ENCODE assay signal across 8 mouse cellular contexts in genomic region chr4:149737383-149738324, GRCm38 (mm10). TPM values are rescaled to one million over a fixed set of nuclear protein-coding genes. Genes with fewer than 3 reads are reported as not detected.
A peak's percentile ranks its signal among the peaks of the same experiment; 100 is the strongest.
DNase-seq lines count a peak whose midpoint lies in the region; ATAC-seq and TF ChIP-seq lines count a peak whose summit lies in the region.

Gene Tmem201 (minus strand): TSS chr4:149738044.

- dilution Hi-C loops in CH12.LX (cut with MboI; ENCODE audit: extremely low pct_ligation_motif_present, extremely low pct_unique_long_range_greater_than_20kb, low sequenced_read_pairs): no loop called here

- peak; percentile 93 for ATAC-seq in forebrain, embryonic 12.5 days (ENCODE audit: low FRiP score)
- peak; percentile 90 for ATAC-seq in heart, postnatal 0 days (ENCODE audit: insufficient read depth, low read depth)
- peak; percentile 92 for ATAC-seq in liver, embryonic 16.5 days (ENCODE audit: low read depth)
- ATAC-seq in neural tube, embryonic 13.5 days (ENCODE audit: low read depth): peak; percentile 91

- H3K9ac ChIP-seq in CH12.LX (ENCODE audit: insufficient read depth, low read depth): peak within 1 kb of the TSS; percentile 87
- H3K9ac ChIP-seq in forebrain, embryonic 12.5 days: peak within 1 kb of the TSS; percentile 83
- H3K9ac ChIP-seq in heart, postnatal 0 days (replicated peaks; ENCODE audit: low read depth, low read length): peak within 1 kb of the TSS; percentile 86
- H3K9ac ChIP-seq in liver, embryonic 16.5 days (ENCODE audit: low read depth, low read length): peak within 1 kb of the TSS; percentile 77
- peak within 1 kb of the TSS; percentile 95 for H3K9ac ChIP-seq in neural tube, embryonic 13.5 days

- peaks cover 8 to 56% of the 10 kb centered on the region in 2 experiments for H3K36me3 ChIP-seq in CH12.LX (replicated peaks in 1 of 2; ENCODE audit: control insufficient read depth in 1 of 2, insufficient read depth in 1 of 2, low read length in 1 of 2)
- peaks cover 3% of the 10 kb centered on the region; the same call in 1 of the 2 replicates for H3K36me3 ChIP-seq in forebrain, embryonic 12.5 days (replicated peaks)
- H3K36me3 ChIP-seq in heart, postnatal 0 days (replicated peaks; ENCODE audit: control insufficient read depth, insufficient read depth, low read length): no peaks in the 10 kb centered on the region
- no peaks in the 10 kb centered on the region for H3K36me3 ChIP-seq in liver, embryonic 16.5 days (ENCODE audit: control insufficient read depth, insufficient read depth)
- H3K36me3 ChIP-seq in neural tube, embryonic 13.5 days: peaks cover 11% of the 10 kb centered on the region
- no peaks in the 10 kb centered on the region for H3K36me3 ChIP-seq in testis, adult 2 months (ENCODE audit: control insufficient read depth, insufficient read depth, low read length)

- under 1% methylated on average over 77 of the region's 97 CpGs for WGBS in forebrain, embryonic 12.5 days
- under 1% methylated on average over 86 of the region's 97 CpGs for WGBS in heart, postnatal 0 days
- under 1% methylated on average over 95 of the region's 97 CpGs for WGBS in liver, embryonic 16.5 days (ENCODE audit: insufficient replicate concordance)
- under 1% methylated on average over 97 of the region's 97 CpGs for WGBS in neural tube, embryonic 13.5 days

- peak within 1 kb of the TSS; percentile 95 to 97 (median 95) for H3K4me3 ChIP-seq in CH12.LX (replicated peaks in 1 of 3; ENCODE audit: low read depth in 2 of 3, low read length in 2 of 3, poor library complexity in 1 of 3)
- H3K4me3 ChIP-seq in forebrain, embryonic 12.5 days (replicated peaks): peak within 1 kb of the TSS; percentile 62
- H3K4me3 ChIP-seq in heart, postnatal 0 days (ENCODE audit: low read depth, low read length): peak within 1 kb of the TSS; percentile 90
- peak within 1 kb of the TSS; percentile 78 for H3K4me3 ChIP-seq in liver, embryonic 16.5 days (ENCODE audit: low read depth, low read length)
- peak within 1 kb of the TSS; percentile 90 for H3K4me3 ChIP-seq in neural tube, embryonic 13.5 days
- peak within 1 kb of the TSS; percentile 92 for H3K4me3 ChIP-seq in testis, adult 2 months (ENCODE audit: control insufficient read depth, low read depth, low read length)

- peaks cover 43% of the 10 kb centered on the region for H3K79me2 ChIP-seq in CH12.LX (replicated peaks; ENCODE audit: control insufficient read depth, extremely low read depth, insufficient read depth, poor library complexity, severe bottlenecking)

- H3K4me1 ChIP-seq in CH12.LX (ENCODE audit: control insufficient read depth in 1 of 2, insufficient read depth in 2 of 2): peaks cover 10 to 44% of the 10 kb centered on the region in 2 experiments
- peaks cover 48% of the 10 kb centered on the region for H3K4me1 ChIP-seq in forebrain, embryonic 12.5 days
- H3K4me1 ChIP-seq in heart, postnatal 0 days (ENCODE audit: control insufficient read depth, insufficient read depth): peaks cover 44% of the 10 kb centered on the region
- H3K4me1 ChIP-seq in liver, embryonic 16.5 days (ENCODE audit: control insufficient read depth, low read depth, low read length): peaks cover 26% of the 10 kb centered on the region
- H3K4me1 ChIP-seq in neural tube, embryonic 13.5 days (replicated peaks): peaks cover 53% of the 10 kb centered on the region
- H3K4me1 ChIP-seq in testis, adult 2 months (ENCODE audit: control insufficient read depth, insufficient read depth, low read length): peaks cover 10% of the 10 kb centered on the region

- H3K27me3 ChIP-seq in CH12.LX (replicated peaks): no peaks in the 10 kb centered on the region
- H3K27me3 ChIP-seq in forebrain, embryonic 12.5 days: no peaks in the 10 kb centered on the region
- H3K27me3 ChIP-seq in heart, postnatal 0 days (ENCODE audit: control insufficient read depth, insufficient read depth, low read length): no peaks in the 10 kb centered on the region
- H3K27me3 ChIP-seq in liver, embryonic 16.5 days (ENCODE audit: control insufficient read depth, insufficient read depth, low read depth, low read length): no peaks in the 10 kb centered on the region
- H3K27me3 ChIP-seq in neural tube, embryonic 13.5 days: no peaks in the 10 kb centered on the region
- H3K27me3 ChIP-seq in testis, adult 2 months (ENCODE audit: control insufficient read depth, insufficient read depth, low read length): no peaks in the 10 kb centered on the region

- TF ChIP-seq POLR2A in CH12.LX (IDR thresholded peaks at IDR 0.05; ENCODE audit: low read depth, low read length): peak; percentile 84
- no peak for TF ChIP-seq POLR2A in testis, adult 2 months (IDR thresholded peaks at IDR 0.05; ENCODE audit: control insufficient read depth, low read depth, low read length)

- no peaks in the 10 kb centered on the region for H3K9me3 ChIP-seq in CH12.LX (replicated peaks; ENCODE audit: low read length)
- no peaks in the 10 kb centered on the region for H3K9me3 ChIP-seq in forebrain, embryonic 12.5 days
- no peaks in the 10 kb centered on the region for H3K9me3 ChIP-seq in heart, postnatal 0 days (replicated peaks; ENCODE audit: control insufficient read depth, low read length)
- no peaks in the 10 kb centered on the region for H3K9me3 ChIP-seq in liver, embryonic 16.5 days (replicated peaks; ENCODE audit: control insufficient read depth, low read length)
- no peaks in the 10 kb centered on the region for H3K9me3 ChIP-seq in neural tube, embryonic 13.5 days

- TF ChIP-seq CTCF in CH12.LX (conservative IDR thresholded peaks at IDR 0.05 in 1 of 2, IDR thresholded peaks at IDR 0.05 in 1 of 2; ENCODE audit: low read depth in 2 of 2, low read length in 2 of 2): peak; percentile 18 to 89; a peak in 2 of 4 replicates
- TF ChIP-seq CTCF in heart, postnatal 0 days (IDR thresholded peaks at IDR 0.05; ENCODE audit: low read depth): peak; percentile 83
- TF ChIP-seq CTCF in testis, adult 2 months (IDR thresholded peaks at IDR 0.05; ENCODE audit: control insufficient read depth, insufficient read depth, insufficient replicate concordance, low read depth, low read length): peak; percentile 85

- peak; percentile 46 for TF ChIP-seq RAD21 in CH12.LX (IDR thresholded peaks at IDR 0.05; ENCODE audit: low read depth, low read length)

- no peak for TF ChIP-seq EP300 in CH12.LX (IDR thresholded peaks at IDR 0.05; ENCODE audit: low read length)
- TF ChIP-seq EP300 in heart, postnatal 0 days (IDR thresholded peaks at IDR 0.05; ENCODE audit: low read depth): no peak; the same call in 1 of the 2 replicates

- in situ Hi-C loops in CH12.LX (cut with MboI; ENCODE audit: low pct_ligation_motif_present, low pct_unique_long_range_greater_than_20kb, low sequenced_read_pairs): no loop called here

- DNase-seq in CH12.LX (ENCODE audit: extremely low read depth): peak; percentile 88
- DNase-seq in c-Kit-positive CD71-positive TER-119-negative erythroid progenitor cells, embryonic 14.5 days (ENCODE audit: low read depth): peak; percentile 90
- peak; percentile 91 for DNase-seq in heart, postnatal 0 days (ENCODE audit: low spot score)
- DNase-seq in kidney, postnatal 4 days: peak; percentile 98

- H3K4me2 ChIP-seq in CH12.LX (ENCODE audit: insufficient read depth, low read depth, poor library complexity, severe bottlenecking): peak within 1 kb of the TSS; percentile 92
- H3K4me2 ChIP-seq in forebrain, embryonic 12.5 days: peak within 1 kb of the TSS; percentile 94
- H3K4me2 ChIP-seq in heart, postnatal 0 days (ENCODE audit: low read depth, low read length): peak within 1 kb of the TSS; percentile 99
- H3K4me2 ChIP-seq in liver, embryonic 16.5 days (ENCODE audit: low read depth, low read length): peak within 1 kb of the TSS; percentile 99
- H3K4me2 ChIP-seq in neural tube, embryonic 13.5 days: peak within 1 kb of the TSS; percentile 93

- 0 out of 2 replicates have a peak within 1 kb of the TSS, but pooled peaks have one; percentile 7 for H3K27ac ChIP-seq in CH12.LX (ENCODE audit: insufficient read depth, low read depth)
- H3K27ac ChIP-seq in forebrain, embryonic 12.5 days: peak within 1 kb of the TSS; percentile 79
- peak within 1 kb of the TSS; percentile 88 for H3K27ac ChIP-seq in heart, postnatal 0 days (ENCODE audit: low read depth)
- H3K27ac ChIP-seq in liver, embryonic 16.5 days (ENCODE audit: low read length): peak within 1 kb of the TSS; percentile 45; the same call in 1 of the 2 replicates
- peak within 1 kb of the TSS; percentile 84 for H3K27ac ChIP-seq in neural tube, embryonic 13.5 days (replicated peaks)
- peak within 1 kb of the TSS; percentile 69 for H3K27ac ChIP-seq in testis, adult 2 months (ENCODE audit: control insufficient read depth, insufficient read depth, low read depth, low read length)

TF ChIP-seq in CH12.LX, 34 proteins besides CTCF, POLR2A, EP300 and RAD21 (continues in another document):
- TF ChIP-seq MEF2A (IDR thresholded peaks at IDR 0.05; ENCODE audit: borderline replicate concordance, low read depth, low read length) (0 out of 2 replicates have a peak, but pooled peaks have one; percentile 36), SIN3A (IDR thresholded peaks at IDR 0.05; ENCODE audit: low read length) (peak; percentile 74), MAFK (IDR thresholded peaks at IDR 0.05; ENCODE audit: insufficient replicate concordance, low read length) (no peak), ELF1 (IDR thresholded peaks at IDR 0.05; ENCODE audit: low read depth, low read length) (peak; percentile 79), MYC (IDR thresholded peaks at IDR 0.05; ENCODE audit: low read depth, low read length) (0 out of 2 replicates have a peak, but pooled peaks have one; percentile 65), TCF12 (IDR thresholded peaks at IDR 0.05; ENCODE audit: low read depth, low read length) (peak; percentile 59), BHLHE40 (IDR thresholded peaks at IDR 0.05; ENCODE audit: low read depth, low read length) (peak; percentile 54), MAX (IDR thresholded peaks at IDR 0.05; ENCODE audit: low read length) (peak; percentile 60), E2F4 (IDR thresholded peaks at IDR 0.05; ENCODE audit: insufficient replicate concordance, low read depth, low read length) (0 out of 2 replicates have a peak, but pooled peaks have one; percentile 22), SMC3 (IDR thresholded peaks at IDR 0.05; ENCODE audit: low read depth, low read length) (peak; percentile 54), NELFE (IDR thresholded peaks at IDR 0.05; ENCODE audit: low read depth, low read length) (peak; percentile 82)

RNA-seq across cellular contexts. Expression of gene Tmem201, which starts in this region (rescaled TPM):
- total RNA-seq in CH12.LX (2012; rRNA removed) (16.2 and 18.0 TPM in 2 replicates), CH12.LX (2014; rRNA removed) (6.4 and 6.5 TPM in 2 replicates)
- polyA plus RNA-seq in CH12.LX (2012; ENCODE audit: insufficient read length, low read depth): 23.7 and 29.2 TPM in 2 replicates
- 39.4 and 41.0 TPM in 2 replicates for polyA plus RNA-seq in forebrain, embryonic 12.5 days (2016; fragmentation: Nextera tagmentation; extraction: Ambion mirVana)
- total RNA-seq in heart, postnatal 0 days (2014; rRNA removed; ENCODE audit: low replicate concordance): 64.7 and 80.0 TPM in 2 replicates
- polyA plus RNA-seq in heart, postnatal 0 days (2015; fragmentation: Nextera tagmentation; extraction: Ambion mirVana): 38.8 and 43.0 TPM in 2 replicates
- 5.4 and 6.5 TPM in 2 replicates for polyA plus RNA-seq in liver, embryonic 16.5 days (2015; fragmentation: Nextera tagmentation; extraction: Ambion mirVana)
- polyA plus RNA-seq in neural tube, embryonic 13.5 days (2015; fragmentation: Nextera tagmentation; extraction: Ambion mirVana): 41.1 and 41.4 TPM in 2 replicates
- polyA plus RNA-seq in testis, adult 2 months (2012; rRNA removed): 15.7 and 15.8 TPM in 2 replicates

Comparison
In these comparisons a context has a peak if more than half of its experiments do, and no peak if none do; other contexts are left out.
1. Peak in every context shown above with its lines: DNase-seq, ATAC-seq, H3K4me3 ChIP-seq and H3K27ac ChIP-seq.
2. H3K27ac ChIP-seq: peak in every context shown above with its lines; median percentile 88 in heart, postnatal 0 days; 84 in neural tube, embryonic 13.5 days; 79 in forebrain, embryonic 12.5 days; 69 in testis, adult 2 months; 45 in liver, embryonic 16.5 days; 7 in CH12.LX.